Mouse (Mus musculus) thymus, adult 2 months (tissue): Measurements from ENCODE around the gene Ap5b1.

Source experiments
- CTCF ChIP-seq: fragments of 200-500 bp; IDR thresholded peaks from 2 replicates; pipeline ENCODE4 v1.5.1; 2012; ENCODE audit warnings: mild to moderate bottlenecking, control low read depth, low read length, moderate library complexity, borderline replicate concordance; ENCODE audit not compliant: control insufficient read depth, poor library complexity, insufficient read depth; ENCODE audit errors: extremely low read depth
- POLR2A ChIP-seq: fragments of 200-500 bp; IDR thresholded peaks from 2 replicates; pipeline ENCODE4 v1.6.1; 2012; ENCODE audit warnings: mild to moderate bottlenecking, low read length, control low read depth, moderate library complexity; ENCODE audit not compliant: control insufficient read depth, poor library complexity, insufficient read depth; ENCODE audit errors: extremely low read depth

- TF ChIP-seq POLR2A (no peak), CTCF (no peak)
Observed at GRCm38 (mm10) chr19:5620007-5620406, 52.2 kb downstream of the Ap5b1 start.
